Mouse (Mus musculus): Measurements from ENCODE around the gene Cldn6.

- no peak for TF ChIP-seq GATA1 (IDR thresholded peaks at IDR 0.05; ENCODE audit: borderline replicate concordance, low read length)
- TF ChIP-seq FLI1 (IDR thresholded peaks at IDR 0.05; ENCODE audit: low read length), result no peak
These were observed 16.8 kb downstream of the Cldn6 start for GRCm38 (mm10) chr17:23695801-23696200.

All from megakaryocyte, embryonic 14.5 days (primary cell).